Mouse (Mus musculus): ENCODE results near the gene Jun. TPM values are rescaled to one million over a fixed set of nuclear protein-coding genes. Genes with fewer than 3 reads are reported as not detected.

Gene Jun
- polyA plus RNA-seq, 1 experiment, result 4.1 TPM

DNA sequence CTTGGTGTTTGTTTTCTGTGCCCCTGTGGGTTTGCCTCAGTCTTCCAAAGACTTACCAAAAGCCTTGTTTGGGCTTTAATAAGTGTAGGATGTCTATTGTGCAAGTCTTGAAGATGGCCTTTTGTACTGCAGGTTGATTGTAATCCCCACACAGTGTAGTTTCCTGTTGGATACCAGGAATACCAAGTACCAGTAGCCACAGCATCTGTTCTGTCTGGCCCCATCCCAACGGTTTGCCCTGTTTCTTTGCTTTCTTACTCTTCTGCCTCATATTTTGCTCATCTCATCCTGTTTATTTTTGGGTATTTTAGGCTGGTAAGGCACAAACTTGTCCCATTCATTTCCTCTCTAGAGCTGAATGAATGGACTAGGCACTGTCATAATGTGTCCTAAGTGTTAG lies 3.3 kb upstream of the Jun start:
- H3K36me3 ChIP-seq (ENCODE audit: control insufficient read depth, insufficient read depth, low read length), result no peaks in the 10 kb centered on the region
- TF ChIP-seq CTCF (IDR thresholded peaks at IDR 0.05; ENCODE audit: control insufficient read depth, insufficient read depth, insufficient replicate concordance, low read depth, low read length) (no peak), POLR2A (IDR thresholded peaks at IDR 0.05; ENCODE audit: control insufficient read depth, low read depth, low read length) (no peak)
- H3K4me1 ChIP-seq (ENCODE audit: control insufficient read depth, insufficient read depth, low read length), result peaks cover 22% of the 10 kb centered on the region
- no peak overlapping the region for H3K27ac ChIP-seq (ENCODE audit: control insufficient read depth, insufficient read depth, low read depth, low read length)
- no peaks in the 10 kb centered on the region for H3K27me3 ChIP-seq (ENCODE audit: control insufficient read depth, insufficient read depth, low read length)
- no peak overlapping the region for H3K4me3 ChIP-seq (ENCODE audit: control insufficient read depth, low read depth, low read length)

DNA sequence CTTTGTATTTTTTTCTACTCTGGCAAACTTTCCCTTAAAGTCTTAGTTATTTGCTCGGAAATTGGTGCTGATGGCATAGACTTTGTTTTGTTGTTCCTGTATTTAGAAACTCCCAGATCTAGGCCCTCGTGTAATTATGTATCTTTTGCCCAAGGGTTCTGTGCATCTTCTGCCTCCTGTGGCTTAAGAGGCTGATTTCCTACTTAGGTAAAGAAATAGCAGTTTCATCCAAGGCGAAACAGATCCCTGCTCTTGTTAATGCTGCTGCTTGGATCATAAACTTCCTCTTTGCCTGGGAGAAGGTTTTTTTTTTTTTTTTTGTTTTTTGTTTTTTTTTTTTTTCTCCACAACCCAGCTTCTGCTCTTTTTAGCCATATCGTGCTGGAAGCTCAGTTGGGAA lies 2.3 kb upstream of the Jun start:
- Histone ChIP-seq H3K27ac (ENCODE audit: control insufficient read depth, insufficient read depth, low read depth, low read length) (no peak overlapping the region), H3K36me3 (ENCODE audit: control insufficient read depth, insufficient read depth, low read length) (no peaks in the 10 kb centered on the region), H3K27me3 (ENCODE audit: control insufficient read depth, insufficient read depth, low read length) (no peaks in the 10 kb centered on the region), H3K4me1 (ENCODE audit: control insufficient read depth, insufficient read depth, low read length) (peaks cover 29% of the 10 kb centered on the region), H3K4me3 (ENCODE audit: control insufficient read depth, low read depth, low read length) (no peak overlapping the region)
- TF ChIP-seq POLR2A (IDR thresholded peaks at IDR 0.05; ENCODE audit: control insufficient read depth, low read depth, low read length) (no peak), CTCF (IDR thresholded peaks at IDR 0.05; ENCODE audit: control insufficient read depth, insufficient read depth, insufficient replicate concordance, low read depth, low read length) (no peak)

DNA sequence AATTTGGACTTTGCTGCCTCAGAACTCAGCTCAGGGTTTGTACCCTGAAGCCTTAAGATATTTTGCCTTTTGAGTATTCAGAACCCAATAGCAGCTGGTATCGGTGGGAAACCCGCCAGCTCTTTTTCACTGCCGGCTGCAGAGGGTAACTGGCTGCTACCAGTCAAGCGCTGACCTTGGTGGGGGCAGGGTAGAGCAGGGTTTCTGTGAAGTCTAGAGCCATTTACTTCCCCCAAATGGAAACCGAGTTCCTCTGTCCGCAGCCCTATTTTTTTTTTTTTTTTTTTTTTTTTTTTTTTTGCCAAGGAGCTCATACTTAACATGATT lies 1.7 kb upstream of the Jun start:
- H3K4me3 ChIP-seq (ENCODE audit: control insufficient read depth, low read depth, low read length), result peak overlapping the region; percentile 87; the same call in 1 of the 2 replicates
- no peaks in the 10 kb centered on the region for H3K36me3 ChIP-seq (ENCODE audit: control insufficient read depth, insufficient read depth, low read length)
- no peak for TF ChIP-seq POLR2A (IDR thresholded peaks at IDR 0.05; ENCODE audit: control insufficient read depth, low read depth, low read length)
- TF ChIP-seq CTCF (IDR thresholded peaks at IDR 0.05; ENCODE audit: control insufficient read depth, insufficient read depth, insufficient replicate concordance, low read depth, low read length), result no peak
- H3K27ac ChIP-seq (ENCODE audit: control insufficient read depth, insufficient read depth, low read depth, low read length), result no peak overlapping the region
- no peaks in the 10 kb centered on the region for H3K27me3 ChIP-seq (ENCODE audit: control insufficient read depth, insufficient read depth, low read length)
- H3K4me1 ChIP-seq (ENCODE audit: control insufficient read depth, insufficient read depth, low read length), result peaks cover 31% of the 10 kb centered on the region

DNA sequence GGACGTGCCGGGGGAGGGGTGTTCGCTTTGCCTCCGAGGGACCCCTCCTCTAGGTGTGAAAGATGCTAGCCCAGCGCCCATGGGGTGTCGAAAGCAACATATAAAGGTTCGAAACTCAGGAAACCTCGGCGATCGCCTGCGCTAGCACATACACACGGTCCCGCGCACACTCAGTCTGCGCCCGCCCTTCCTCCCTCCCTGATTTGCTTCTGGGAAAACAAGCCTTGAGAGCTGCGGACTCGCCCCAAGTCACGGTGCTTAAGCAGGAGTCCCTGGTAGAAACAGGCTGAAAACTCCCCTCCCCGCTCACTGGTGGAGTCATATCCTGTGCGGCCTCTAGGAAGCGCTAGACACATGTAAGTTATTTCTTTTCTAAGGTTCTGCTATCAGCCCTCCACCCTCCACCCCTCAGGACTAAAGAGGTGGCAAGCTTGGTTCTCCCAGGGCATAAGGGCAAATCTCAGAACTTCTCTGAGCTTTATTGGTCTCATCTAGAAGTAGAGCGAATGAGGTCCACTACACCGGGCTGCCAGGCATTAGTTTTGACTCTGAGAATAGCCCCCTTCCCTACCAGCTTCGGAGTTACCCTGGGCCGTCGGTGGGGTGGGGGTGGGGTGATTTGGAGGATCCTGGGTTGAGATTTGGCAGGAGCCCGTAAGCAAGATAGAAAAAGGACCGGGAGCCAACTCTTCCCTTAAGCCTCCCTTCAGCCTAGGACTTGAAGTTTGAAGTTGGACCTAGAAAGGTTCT lies 1.2 kb upstream of the Jun start:
- Histone ChIP-seq H3K36me3 (ENCODE audit: control insufficient read depth, insufficient read depth, low read length) (no peaks in the 10 kb centered on the region), H3K4me1 (ENCODE audit: control insufficient read depth, insufficient read depth, low read length) (peaks cover 31% of the 10 kb centered on the region), H3K27me3 (ENCODE audit: control insufficient read depth, insufficient read depth, low read length) (no peaks in the 10 kb centered on the region), H3K4me3 (ENCODE audit: control insufficient read depth, low read depth, low read length) (peak overlapping the region; percentile 87), H3K27ac (ENCODE audit: control insufficient read depth, insufficient read depth, low read depth, low read length) (peak overlapping the region; percentile 79)
- TF ChIP-seq POLR2A (IDR thresholded peaks at IDR 0.05; ENCODE audit: control insufficient read depth, low read depth, low read length) (peak; percentile 34; the same call in 1 of the 2 replicates), CTCF (IDR thresholded peaks at IDR 0.05; ENCODE audit: control insufficient read depth, insufficient read depth, insufficient replicate concordance, low read depth, low read length) (peak; percentile 45; the same call in 1 of the 2 replicates)

DNA sequence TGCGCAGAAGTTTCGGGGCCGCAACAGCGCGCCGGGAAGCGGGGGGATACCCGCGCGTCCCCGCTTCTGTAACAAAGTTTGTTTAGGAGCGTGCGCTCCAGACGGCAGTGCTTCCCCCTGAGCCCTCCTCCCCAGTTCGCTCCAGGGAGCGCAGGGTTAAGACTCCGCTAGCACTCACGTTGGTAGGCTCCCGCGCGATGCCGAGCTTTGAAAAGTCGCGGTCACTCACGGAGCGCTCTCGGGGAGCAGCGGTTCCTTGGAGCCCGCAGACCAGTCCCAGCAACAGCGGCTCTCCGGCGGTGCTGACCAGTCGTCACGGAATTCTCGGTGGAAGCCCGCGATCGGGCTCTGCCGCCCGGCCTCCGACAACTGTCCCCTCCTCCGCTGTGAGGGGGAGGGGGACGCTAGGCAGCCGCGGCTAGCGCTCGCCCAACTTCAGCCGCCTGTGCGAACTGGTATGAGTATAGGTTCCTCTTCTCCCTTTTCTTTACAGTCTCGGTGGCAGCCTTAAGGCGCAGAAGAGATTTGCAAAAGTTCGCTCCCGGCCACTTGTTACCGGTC lies 631 bp downstream of the Jun start:
- TF ChIP-seq CTCF (IDR thresholded peaks at IDR 0.05; ENCODE audit: control insufficient read depth, insufficient read depth, insufficient replicate concordance, low read depth, low read length) (no peak), POLR2A (IDR thresholded peaks at IDR 0.05; ENCODE audit: control insufficient read depth, low read depth, low read length) (no peak; the same call in 1 of the 2 replicates)
- Histone ChIP-seq H3K27me3 (ENCODE audit: control insufficient read depth, insufficient read depth, low read length) (no peaks in the 10 kb centered on the region), H3K4me3 (ENCODE audit: control insufficient read depth, low read depth, low read length) (peak overlapping the region; percentile 87), H3K27ac (ENCODE audit: control insufficient read depth, insufficient read depth, low read depth, low read length) (peak overlapping the region; percentile 94), H3K4me1 (ENCODE audit: control insufficient read depth, insufficient read depth, low read length) (peaks cover 31% of the 10 kb centered on the region), H3K36me3 (ENCODE audit: control insufficient read depth, insufficient read depth, low read length) (no peaks in the 10 kb centered on the region)

DNA sequence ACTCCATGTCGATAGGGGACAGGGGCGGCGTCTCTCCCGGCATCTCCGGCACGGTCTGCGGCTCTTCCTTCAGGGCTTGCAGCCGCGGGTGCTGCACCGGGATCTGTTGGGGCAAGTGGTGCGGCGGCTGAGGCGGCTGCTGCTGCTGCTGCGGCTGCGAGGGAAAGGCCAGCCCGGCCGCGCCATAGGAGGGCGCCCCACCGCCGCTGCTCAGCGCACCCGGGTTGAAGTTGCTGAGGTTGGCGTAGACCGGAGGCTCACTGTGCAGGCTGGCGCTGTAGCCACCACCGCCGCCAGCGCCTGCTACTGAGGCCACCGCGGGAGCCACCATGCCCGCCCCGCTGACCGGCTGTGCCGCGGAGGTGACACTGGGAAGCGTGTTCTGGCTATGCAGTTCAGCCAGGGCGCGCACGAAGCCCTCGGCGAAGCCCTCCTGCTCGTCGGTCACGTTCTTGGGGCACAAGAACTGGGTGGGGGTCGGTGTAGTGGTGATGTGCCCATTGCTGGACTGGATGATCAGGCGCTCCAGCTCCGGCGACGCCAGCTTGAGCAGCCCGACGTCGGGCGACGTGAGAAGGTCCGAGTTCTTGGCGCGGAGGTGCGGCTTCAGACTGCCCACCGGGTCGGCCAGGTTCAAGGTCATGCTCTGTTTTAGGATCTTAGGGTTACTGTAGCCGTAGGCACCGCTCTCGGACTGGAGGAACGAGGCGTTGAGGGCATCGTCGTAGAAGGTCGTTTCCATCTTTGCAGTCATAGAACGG lies 1.3 kb downstream of the Jun start:
- peak overlapping the region; percentile 94 for H3K27ac ChIP-seq (ENCODE audit: control insufficient read depth, insufficient read depth, low read depth, low read length)
- TF ChIP-seq CTCF (IDR thresholded peaks at IDR 0.05; ENCODE audit: control insufficient read depth, insufficient read depth, insufficient replicate concordance, low read depth, low read length) (no peak), POLR2A (IDR thresholded peaks at IDR 0.05; ENCODE audit: control insufficient read depth, low read depth, low read length) (no peak; the same call in 1 of the 2 replicates)
- no peaks in the 10 kb centered on the region for H3K36me3 ChIP-seq (ENCODE audit: control insufficient read depth, insufficient read depth, low read length)
- peaks cover 31% of the 10 kb centered on the region for H3K4me1 ChIP-seq (ENCODE audit: control insufficient read depth, insufficient read depth, low read length)
- H3K27me3 ChIP-seq (ENCODE audit: control insufficient read depth, insufficient read depth, low read length), result no peaks in the 10 kb centered on the region
- peak overlapping the region; percentile 87 for H3K4me3 ChIP-seq (ENCODE audit: control insufficient read depth, low read depth, low read length)

DNA sequence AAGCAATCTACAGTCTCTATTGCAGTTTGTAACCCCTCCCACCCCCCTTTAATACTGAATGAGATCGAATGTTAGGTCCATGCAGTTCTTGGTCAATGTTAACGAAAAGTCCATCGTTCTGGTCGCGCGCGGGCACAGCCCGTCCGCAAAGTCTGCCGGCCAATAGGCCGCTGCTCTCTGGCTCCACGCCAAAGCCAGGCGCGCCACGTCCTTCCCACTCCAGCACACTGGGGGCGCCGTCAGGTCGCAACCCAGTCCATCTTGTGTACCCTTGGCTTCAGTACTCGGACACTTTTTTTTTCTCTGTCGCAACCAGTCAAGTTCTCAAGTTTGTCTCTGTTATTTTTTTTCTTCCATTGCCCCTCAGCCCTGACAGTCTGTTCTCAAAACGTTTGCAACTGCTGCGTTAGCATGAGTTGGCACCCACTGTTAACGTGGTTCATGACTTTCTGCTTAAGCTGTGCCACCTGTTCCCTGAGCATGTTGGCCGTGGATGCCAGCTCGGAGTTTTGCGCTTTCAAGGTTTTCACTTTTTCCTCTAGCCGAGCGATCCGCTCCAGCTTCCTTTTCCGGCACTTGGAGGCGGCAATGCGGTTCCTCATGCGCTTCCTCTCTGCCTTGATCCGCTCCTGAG lies 2.0 kb downstream of the Jun start:
- Histone ChIP-seq H3K27me3 (ENCODE audit: control insufficient read depth, insufficient read depth, low read length) (no peaks in the 10 kb centered on the region), H3K36me3 (ENCODE audit: control insufficient read depth, insufficient read depth, low read length) (no peaks in the 10 kb centered on the region), H3K4me3 (ENCODE audit: control insufficient read depth, low read depth, low read length) (peak overlapping the region; percentile 87), H3K4me1 (ENCODE audit: control insufficient read depth, insufficient read depth, low read length) (peaks cover 31% of the 10 kb centered on the region), H3K27ac (ENCODE audit: control insufficient read depth, insufficient read depth, low read depth, low read length) (peak overlapping the region; percentile 27)
- TF ChIP-seq CTCF (IDR thresholded peaks at IDR 0.05; ENCODE audit: control insufficient read depth, insufficient read depth, insufficient replicate concordance, low read depth, low read length), result peak; percentile 27; the same call in 1 of the 2 replicates
- TF ChIP-seq POLR2A (IDR thresholded peaks at IDR 0.05; ENCODE audit: control insufficient read depth, low read depth, low read length), result peak; percentile 28; the same call in 1 of the 2 replicates

All from testis, adult 2 months (tissue).